ENCODE assay signal across 10 mouse cellular contexts in genomic region chr15:11532536-11532935, GRCm38 (mm10).
DNase-seq lines count a peak whose midpoint lies in the region; ATAC-seq and TF ChIP-seq lines count a peak whose summit lies in the region.
"Had no signal": no experiment of that assay in that cellular context is flagged by ENCODE, and none has a peak within 500 bp of the region (broad histone marks: within the 10 kb centered on the region; RNA-seq: fewer than 3 reads in every experiment).

No protein-coding gene starts in this region.

- no peak for TF ChIP-seq CTCF in heart, postnatal 0 days (IDR thresholded peaks at IDR 0.05; ENCODE audit: low read depth)
- TF ChIP-seq CTCF in forebrain, postnatal 0 days (IDR thresholded peaks at IDR 0.05; ENCODE audit: low read depth), result no peak

- H3K27me3 ChIP-seq in heart, postnatal 0 days (ENCODE audit: control insufficient read depth, insufficient read depth, low read length), result no peaks in the 10 kb centered on the region
- no peaks in the 10 kb centered on the region for H3K27me3 ChIP-seq in forebrain, postnatal 0 days (ENCODE audit: insufficient read depth, low read length)

- H3K4me1 ChIP-seq in heart, postnatal 0 days (ENCODE audit: control insufficient read depth, insufficient read depth), result peaks cover 4% of the 10 kb centered on the region; the same call in 1 of the 2 replicates
- H3K4me1 ChIP-seq in forebrain, postnatal 0 days (ENCODE audit: insufficient read depth), result no peaks in the 10 kb centered on the region

- 59% methylated on average over 9 of the region's 9 CpGs for WGBS in heart, postnatal 0 days
- 81% methylated on average over 9 of the region's 9 CpGs for WGBS in forebrain, postnatal 0 days

- TF ChIP-seq EP300 in heart, postnatal 0 days (IDR thresholded peaks at IDR 0.05; ENCODE audit: low read depth), result no peak

- peak overlapping the region; percentile 31 for H3K4me2 ChIP-seq in heart, postnatal 0 days (ENCODE audit: low read depth, low read length)
- no peak overlapping the region for H3K4me2 ChIP-seq in forebrain, postnatal 0 days (ENCODE audit: low read depth)

- no peaks in the 10 kb centered on the region for H3K36me3 ChIP-seq in heart, postnatal 0 days (replicated peaks; ENCODE audit: control insufficient read depth, insufficient read depth, low read length)
- H3K36me3 ChIP-seq in forebrain, postnatal 0 days (ENCODE audit: insufficient read depth), result no peaks in the 10 kb centered on the region

- H3K4me3 ChIP-seq in heart, postnatal 0 days (ENCODE audit: low read depth, low read length), result no peak overlapping the region
- no peak overlapping the region for H3K4me3 ChIP-seq in forebrain, postnatal 0 days (ENCODE audit: low read depth, low read length)
- H3K4me3 ChIP-seq: myocyte had no signal

- no peak overlapping the region for H3K9ac ChIP-seq in heart, postnatal 0 days (replicated peaks; ENCODE audit: low read depth, low read length)
- no peak overlapping the region for H3K9ac ChIP-seq in forebrain, postnatal 0 days

- DNase-seq in heart, postnatal 0 days (ENCODE audit: low spot score), result no peak
- DNase-seq in heart, adult 9 months (ENCODE audit: low spot score in 2 of 2), result no peak
- peak; percentile 14 to 37 for DNase-seq in B cell, adult 2 months
- peak; percentile 15 for DNase-seq in T-cell, adult 2 months (ENCODE audit: low spot score)
- peak; percentile 17 for DNase-seq in kidney, postnatal 14 days
- DNase-seq in urinary bladder, postnatal 25 days (ENCODE audit: low spot score), result no peak
- DNase-seq in forebrain, postnatal 0 days, result no peak
- DNase-seq in heart, adult 18-20 months, result no peak
- DNase-seq: cerebellum, adult 11-12 months had no signal

- no peaks in the 10 kb centered on the region for H3K9me3 ChIP-seq in heart, postnatal 0 days (replicated peaks; ENCODE audit: control insufficient read depth, low read length)
- no peaks in the 10 kb centered on the region for H3K9me3 ChIP-seq in forebrain, postnatal 0 days (ENCODE audit: low read length)

- no peak overlapping the region; the same call in 1 of the 2 replicates for H3K27ac ChIP-seq in heart, postnatal 0 days (ENCODE audit: low read depth)
- no peak overlapping the region for H3K27ac ChIP-seq in forebrain, postnatal 0 days (ENCODE audit: low read depth, low read length)

- no peak for ATAC-seq in heart, postnatal 0 days (ENCODE audit: insufficient read depth, low read depth)
- no peak for ATAC-seq in forebrain, postnatal 0 days

Comparison
In these comparisons a context has a peak if more than half of its experiments do, and no peak if none do; other contexts are left out.
1. DNase-seq: peak in B cell, adult 2 months (2 of 2), T-cell, adult 2 months (single experiment) and kidney, postnatal 14 days (single experiment); none in heart, postnatal 0 days (single experiment), heart, adult 9 months (0 of 2), urinary bladder, postnatal 25 days (single experiment), forebrain, postnatal 0 days (single experiment) and heart, adult 18-20 months (0 of 2).